Mouse (Mus musculus): ENCODE results near the gene Olfr332. TPM values are rescaled to one million over a fixed set of nuclear protein-coding genes. Genes with fewer than 3 reads are reported as not detected.
"Not testable (repeated sequence)": the region's sequence is repeated elsewhere in the genome, so short reads cannot be mapped to it uniquely, and the experiment has no call there.

Olfr332 gene
- total RNA-seq (2021), result not detected
- long read RNA-seq, experiment 1, result 0 reads
- long read RNA-seq, experiment 2, result 0 reads

GRCm38 (mm10) chr11:58492455-58492854 is at the start of gene Olfr332:
Olfr332 (minus strand) TSS chr11:58492555.
- no peak for DNase-seq (ENCODE audit: low spot score in 2 of 2)

- not testable (repeated sequence) for DNase-seq (ENCODE audit: low spot score in 2 of 2)
Observed at GRCm38 (mm10) chr11:58534736-58535135, 42.4 kb upstream of the Olfr332 start, which contains the start of gene Olfr330. Olfr330 (minus strand) TSS chr11:58534836.

GRCm38 (mm10) chr11:58519756-58520155 is 27.4 kb upstream of the Olfr332 start:
- peak; percentile 6 to 10 for DNase-seq (ENCODE audit: low spot score in 2 of 2)

- DNase-seq (ENCODE audit: low spot score in 2 of 2), result peak; percentile 47 to 59
Observed at GRCm38 (mm10) chr11:58518916-58519315, 26.6 kb upstream of the Olfr332 start.

GRCm38 (mm10) chr11:58509058-58509457 is 16.7 kb upstream of the Olfr332 start:
- not testable (repeated sequence) for DNase-seq (ENCODE audit: low spot score in 2 of 2)

GRCm38 (mm10) chr11:58502472-58502871 is 10.1 kb upstream of the Olfr332 start, which contains the start of gene Olfr331:
Olfr331 (minus strand) TSS chr11:58502572.
- DNase-seq (ENCODE audit: low spot score in 2 of 2), result not testable (repeated sequence)

- peak in 1 of 2 experiments; percentile 35 for DNase-seq (ENCODE audit: low spot score in 2 of 2)
Observed at GRCm38 (mm10) chr11:58499290-58499689, 6.9 kb upstream of the Olfr332 start.

- DNase-seq (ENCODE audit: low spot score in 2 of 2), result no peak
Observed at GRCm38 (mm10) chr11:58498761-58499160, 6.4 kb upstream of the Olfr332 start.

- no peak for DNase-seq (ENCODE audit: low spot score in 2 of 2)
Observed at GRCm38 (mm10) chr11:58462170-58462569, 30.2 kb downstream of the Olfr332 start, which contains the start of gene Olfr30. Olfr30 (minus strand) TSS chr11:58462270.

GRCm38 (mm10) chr11:58453592-58453991 is 38.8 kb downstream of the Olfr332 start:
- DNase-seq (ENCODE audit: low spot score in 2 of 2), result no peak

- no peak for DNase-seq (ENCODE audit: low spot score in 2 of 2)
Observed at GRCm38 (mm10) chr11:58452759-58453158, 39.6 kb downstream of the Olfr332 start, which contains the start of gene Lypd9. Lypd9 (minus strand) TSS chr11:58452923.

Other genes with a start within 250 kb of the Olfr332 start
- gene 4930438A08Rik, start 217.8 kb downstream of the Olfr332 start, total RNA-seq (2021), result not detected
- 10 to 100 TPM; 20.1 to 20.2 TPM for gene Zfp692, start 185.5 kb downstream of the Olfr332 start, total RNA-seq (2021)
- gene Zfp672, start 162.2 kb downstream of the Olfr332 start, total RNA-seq (2021), result 10 to 100 TPM; 47.7 to 52.0 TPM
- gene Sh3bp5l, start 161.8 kb downstream of the Olfr332 start, total RNA-seq (2021), result 10 to 100 TPM; 67.1 to 69.3 TPM
- gene Lypd8, start 113.5 kb downstream of the Olfr332 start, total RNA-seq (2021), result under 1 TPM in 1 of 2 experiments, not detected in 1; 0.37 TPM
- gene 1810065E05Rik, start 71.4 kb downstream of the Olfr332 start, total RNA-seq (2021), result not detected
- not detected for gene Gm12253, start 60.0 kb downstream of the Olfr332 start, total RNA-seq (2021)
- gene Lypd9, start 39.6 kb downstream of the Olfr332 start, total RNA-seq (2021), result not detected
- gene Olfr30, start 30.3 kb downstream of the Olfr332 start, total RNA-seq (2021), result not detected
- not detected for gene Olfr331, start 10.0 kb upstream of the Olfr332 start, total RNA-seq (2021)
- gene Olfr330, start 42.3 kb upstream of the Olfr332 start, total RNA-seq (2021), result not detected
- gene Olfr329-ps, start 53.9 kb upstream of the Olfr332 start, total RNA-seq (2021), result not detected
- gene Olfr328, start 63.1 kb upstream of the Olfr332 start, total RNA-seq (2021), result under 1 TPM in 1 of 2 experiments, not detected in 1; 0.18 TPM
- not detected for gene Olfr224, start 78.0 kb upstream of the Olfr332 start, total RNA-seq (2021)
- not detected for gene Olfr325, start 85.2 kb upstream of the Olfr332 start, total RNA-seq (2021)
- not detected for gene Olfr324, start 102.6 kb upstream of the Olfr332 start, total RNA-seq (2021)
- gene 2210407C18Rik, start 123.5 kb upstream of the Olfr332 start, total RNA-seq (2021), result not detected
- gene Olfr323, start 137.9 kb upstream of the Olfr332 start, total RNA-seq (2021), result not detected
- not detected for gene Trim58, start 147.9 kb upstream of the Olfr332 start, total RNA-seq (2021)
- not detected for gene Olfr322, start 166.2 kb upstream of the Olfr332 start, total RNA-seq (2021)
- not detected for gene Olfr320, start 188.5 kb upstream of the Olfr332 start, total RNA-seq (2021)
- not detected for gene Olfr319, start 206.6 kb upstream of the Olfr332 start, total RNA-seq (2021)
- under 1 TPM; 0.09 to 0.17 TPM for gene Olfr318, start 231.5 kb upstream of the Olfr332 start, total RNA-seq (2021)
- under 1 TPM; 0.24 to 0.28 TPM for gene Olfr317, start 246.7 kb upstream of the Olfr332 start, total RNA-seq (2021)

Measured in layer of hippocampus, postnatal 14 days (tissue).